Mouse (Mus musculus) right cerebral cortex, postnatal 14 days (tissue): Measurements from ENCODE around the gene A630023A22Rik.

Experiments used
- DNase-seq: peaks from one replicate; pipeline ENCODE4 v3.0.0; 2022

A630023A22Rik gene

GRCm38 (mm10) chr14:34102601-34103000, at the start of gene A630023A22Rik:
TSS of gene A630023A22Rik (minus strand) at chr14:34102754.
- DNase-seq, result no peak

GRCm38 (mm10) chr14:34152342-34152741, 49.8 kb upstream of the A630023A22Rik start, which contains the start of gene Npy4r:
TSS of gene Npy4r (minus strand) at chr14:34152489.
- no peak for DNase-seq

- no peak for DNase-seq
Measured at GRCm38 (mm10) chr14:34142915-34143314, 40.4 kb upstream of the A630023A22Rik start.

- no peak for DNase-seq
Measured at GRCm38 (mm10) chr14:34142316-34142715, 39.8 kb upstream of the A630023A22Rik start.

- DNase-seq, result no peak
Measured at GRCm38 (mm10) chr14:34139671-34140664, 37.4 kb upstream of the A630023A22Rik start.

- no peak for DNase-seq
Measured at GRCm38 (mm10) chr14:34135391-34135790, 32.8 kb upstream of the A630023A22Rik start.

GRCm38 (mm10) chr14:34131216-34131615, 28.7 kb upstream of the A630023A22Rik start:
- DNase-seq, result no peak

- no peak for DNase-seq
Measured at GRCm38 (mm10) chr14:34121691-34122090, 19.1 kb upstream of the A630023A22Rik start.

GRCm38 (mm10) chr14:34120923-34121351, 18.4 kb upstream of the A630023A22Rik start:
- no peak for DNase-seq

GRCm38 (mm10) chr14:34120016-34120910, 17.7 kb upstream of the A630023A22Rik start:
- no peak for DNase-seq

GRCm38 (mm10) chr14:34119046-34119723, 16.6 kb upstream of the A630023A22Rik start:
- DNase-seq, result no peak

GRCm38 (mm10) chr14:34114311-34114710, 11.8 kb upstream of the A630023A22Rik start:
- no peak for DNase-seq

- DNase-seq, result no peak
Measured at GRCm38 (mm10) chr14:34107594-34107993, 5.0 kb upstream of the A630023A22Rik start.

- peak; percentile 40 for DNase-seq
Measured at GRCm38 (mm10) chr14:34106389-34107062, 4.0 kb upstream of the A630023A22Rik start.

- peak; percentile 56 for DNase-seq
Measured at GRCm38 (mm10) chr14:34104892-34105291, 2.3 kb upstream of the A630023A22Rik start.

GRCm38 (mm10) chr14:34103855-34104254, 1.3 kb upstream of the A630023A22Rik start:
- no peak for DNase-seq

GRCm38 (mm10) chr14:34096161-34096560, 6.4 kb downstream of the A630023A22Rik start:
- DNase-seq, result no peak

- DNase-seq, result no peak
Measured at GRCm38 (mm10) chr14:34092856-34093255, 9.7 kb downstream of the A630023A22Rik start.

GRCm38 (mm10) chr14:34091475-34091874, 11.1 kb downstream of the A630023A22Rik start:
- DNase-seq, result no peak

- no peak for DNase-seq
Measured at GRCm38 (mm10) chr14:34089796-34090195, 12.8 kb downstream of the A630023A22Rik start.

GRCm38 (mm10) chr14:34087856-34088398, 14.6 kb downstream of the A630023A22Rik start:
- DNase-seq, result no peak

- DNase-seq, result no peak
Measured at GRCm38 (mm10) chr14:34086806-34087205, 15.7 kb downstream of the A630023A22Rik start.
